Mouse (Mus musculus) layer of hippocampus, adult 2 months (tissue): ENCODE results near the gene Gpc1. TPM values are rescaled to one million over a fixed set of nuclear protein-coding genes. Genes with fewer than 3 reads are reported as not detected.
A peak's percentile ranks its signal among the peaks of the same experiment; 100 is the strongest.

Experiments used
- DNase-seq, 2 experiments: peaks; one replicate each; pipeline ENCODE4 v3.0.0; 2022; ENCODE audit warnings: low spot score in 2 of 2
- H3K27ac ChIP-seq: fragments of 200-600 bp; 2 replicates; pipeline ENCODE4 v1.8.1; 2022
- H3K4me3 ChIP-seq: fragments of 200-600 bp; 2 replicates; pipeline ENCODE4 v1.8.1; 2022; ENCODE audit warnings: mild to moderate bottlenecking
- CTCF ChIP-seq: fragments of 200-600 bp; conservative IDR thresholded peaks from 2 replicates; pipeline ENCODE4 v1.8.1; 2022; ENCODE audit warnings: antibody characterized with exemption, mild to moderate bottlenecking, moderate library complexity
- long read RNA-seq, 2 experiments: library from polyadenylated mRNA; stranded (forward); transcript quantifications; one replicate each; pipeline ENCODE4 v2.0.0; 2021; ENCODE audit warnings: borderline mapping rate in 2 of 2
- total RNA-seq, 2 experiments: library from RNA; stranded (reverse); gene quantifications; 2 replicates each; pipeline ENCODE4 v1.2.3; 2021

The Gpc1 gene
- total RNA-seq: 100 to 1,000 TPM; 146 to 154 TPM
- long read RNA-seq, experiment 1, full-length matches to known transcripts: 158 of 205 reads
- long read RNA-seq, experiment 1, partial matches to known transcripts: 36 of 205 reads
- long read RNA-seq, experiment 1, other reads (novel, unspliced or antisense): 11 of 205 reads
- long read RNA-seq, experiment 2, full-length matches to known transcripts: 223 of 283 reads
- long read RNA-seq, experiment 2, partial matches to known transcripts: 46 of 283 reads
- long read RNA-seq, experiment 2, other reads (novel, unspliced or antisense): 14 of 283 reads

DNA sequence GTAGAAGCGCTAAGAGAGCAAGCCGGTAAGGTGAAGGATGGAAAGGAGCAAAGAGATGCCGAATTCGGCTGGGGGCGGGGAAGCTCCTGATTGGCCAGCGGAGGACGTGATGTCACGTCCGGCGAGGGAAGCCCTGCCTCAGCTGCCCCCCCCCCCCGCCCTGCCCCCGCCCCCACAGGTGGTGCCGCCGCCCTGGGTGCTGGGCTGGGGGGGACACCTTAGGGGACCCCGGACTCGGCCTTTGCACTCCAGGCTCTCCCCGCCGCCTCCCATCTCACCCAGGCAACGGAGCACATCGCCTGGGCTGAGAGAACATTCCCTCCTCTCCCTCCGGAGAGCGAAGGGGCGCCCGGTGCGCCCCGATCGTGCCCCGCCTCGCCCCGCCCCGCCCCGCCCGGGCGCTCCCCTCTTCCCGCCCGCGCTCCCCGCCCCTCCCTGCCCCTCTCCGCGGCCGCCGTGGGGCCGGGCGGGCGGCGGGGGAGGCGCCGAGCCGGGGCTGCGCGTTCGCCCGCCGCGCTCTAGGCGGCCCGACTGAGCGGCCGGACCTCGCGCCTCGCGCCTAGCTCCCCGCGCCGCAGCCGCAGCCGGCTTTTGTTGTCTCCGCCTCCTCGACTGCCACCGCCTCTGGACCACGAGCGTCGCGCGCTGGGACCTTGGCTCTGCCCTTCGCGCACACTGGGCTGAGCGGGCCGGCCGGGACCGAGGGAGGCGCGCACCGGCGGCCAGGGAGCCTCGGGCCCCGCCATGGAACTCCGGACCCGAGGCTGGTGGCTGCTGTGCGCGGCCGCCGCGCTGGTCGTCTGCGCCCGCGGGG is at the start of gene Gpc1:
Gpc1 (plus strand) TSS at position 458 of the 814 bp plus-strand sequence.
- TF ChIP-seq CTCF: no peak
- H3K27ac ChIP-seq: peak within 1 kb of the TSS; percentile 95
- DNase-seq: peak; percentile 88 to 89
- peak within 1 kb of the TSS; percentile 86 for H3K4me3 ChIP-seq

DNA sequence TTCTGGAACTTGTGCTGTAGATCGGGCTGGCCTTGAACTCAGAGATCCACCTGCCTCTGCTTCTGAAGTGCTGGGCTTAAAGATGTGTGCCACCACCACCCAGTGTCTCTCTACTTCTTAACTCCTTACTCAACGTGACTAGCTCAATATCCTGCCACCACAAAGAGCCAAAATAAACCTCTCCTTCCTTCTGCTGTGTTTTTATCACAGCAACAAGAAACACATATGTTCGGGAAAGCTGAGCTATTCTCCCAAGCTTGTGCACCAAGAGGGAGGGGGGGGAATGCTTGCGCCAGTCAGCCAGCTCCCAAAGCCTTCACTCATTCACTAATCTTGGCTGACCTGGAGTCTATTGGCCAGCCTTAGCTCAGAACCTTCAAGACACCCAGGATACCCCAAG is 49.6 kb upstream of the Gpc1 start:
- Histone ChIP-seq H3K27ac (no peak overlapping the region), H3K4me3 (no peak overlapping the region)
- DNase-seq: peak in 1 of 2 experiments; percentile 55
- no peak for TF ChIP-seq CTCF

DNA sequence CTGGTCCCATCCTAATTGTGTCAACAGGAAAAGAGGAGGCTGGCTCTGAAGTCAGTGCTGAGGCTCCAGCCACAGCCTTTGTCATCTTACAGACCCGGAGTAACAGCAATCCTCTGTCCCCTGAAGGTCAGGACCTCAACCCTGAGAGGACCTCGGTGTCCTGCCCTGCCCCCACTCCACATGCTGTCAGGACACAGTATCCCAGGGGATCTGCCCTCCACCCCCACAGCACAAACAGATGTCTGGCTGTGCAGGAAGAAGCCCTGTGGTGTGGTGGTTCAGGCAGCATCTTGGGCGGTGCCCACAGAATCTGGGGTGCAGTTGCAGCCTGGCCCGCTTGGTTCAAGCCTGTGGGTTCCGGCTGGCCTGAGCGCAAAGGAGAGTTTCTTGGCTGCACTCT is 48.9 kb upstream of the Gpc1 start:
- no peak for TF ChIP-seq CTCF
- DNase-seq: no peak
- Histone ChIP-seq H3K4me3 (no peak overlapping the region), H3K27ac (no peak overlapping the region)

DNA sequence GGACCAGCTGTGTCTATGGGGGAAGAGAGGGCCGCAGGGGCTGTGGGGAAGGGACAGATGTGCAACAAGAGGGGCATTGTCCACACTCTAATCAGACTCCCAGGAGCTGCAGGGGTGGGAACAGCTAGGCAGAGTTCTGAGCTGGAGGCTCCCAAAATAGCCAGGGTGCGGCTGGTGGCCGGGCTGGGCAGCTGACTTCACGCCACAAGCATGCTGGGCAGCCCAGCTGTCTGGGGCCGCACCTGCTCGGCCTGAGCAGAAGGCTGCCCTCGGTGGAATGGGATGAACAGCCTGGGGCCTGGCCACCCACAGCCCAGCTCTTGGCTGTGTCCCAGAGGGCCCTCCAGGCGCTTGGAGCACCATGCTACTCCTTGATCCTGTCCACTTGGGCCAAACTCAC is 44.2 kb upstream of the Gpc1 start:
- Histone ChIP-seq H3K4me3 (no peak overlapping the region), H3K27ac (no peak overlapping the region)
- TF ChIP-seq CTCF: no peak
- no peak for DNase-seq

DNA sequence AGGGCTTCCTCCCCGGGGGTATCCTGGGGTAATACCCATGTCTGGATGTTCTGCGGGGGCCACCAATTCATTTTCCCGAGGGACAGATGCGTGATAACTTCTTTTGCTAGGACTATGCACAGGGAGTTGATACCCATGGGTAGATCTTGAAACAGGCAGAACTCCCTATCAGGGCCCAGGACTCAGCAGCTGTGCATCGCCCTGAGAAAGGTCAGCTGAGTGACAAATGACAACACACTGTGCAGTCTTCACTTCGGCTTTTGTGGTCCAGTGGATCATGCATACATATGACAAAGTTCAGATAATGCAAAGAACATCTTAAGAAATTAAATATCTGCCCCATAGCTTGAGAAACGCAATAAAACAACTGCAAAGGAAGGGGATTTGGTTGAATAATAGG is 43.4 kb upstream of the Gpc1 start:
- no peak for TF ChIP-seq CTCF
- no peak for DNase-seq
- no peak overlapping the region for H3K4me3 ChIP-seq
- H3K27ac ChIP-seq: no peak overlapping the region

DNA sequence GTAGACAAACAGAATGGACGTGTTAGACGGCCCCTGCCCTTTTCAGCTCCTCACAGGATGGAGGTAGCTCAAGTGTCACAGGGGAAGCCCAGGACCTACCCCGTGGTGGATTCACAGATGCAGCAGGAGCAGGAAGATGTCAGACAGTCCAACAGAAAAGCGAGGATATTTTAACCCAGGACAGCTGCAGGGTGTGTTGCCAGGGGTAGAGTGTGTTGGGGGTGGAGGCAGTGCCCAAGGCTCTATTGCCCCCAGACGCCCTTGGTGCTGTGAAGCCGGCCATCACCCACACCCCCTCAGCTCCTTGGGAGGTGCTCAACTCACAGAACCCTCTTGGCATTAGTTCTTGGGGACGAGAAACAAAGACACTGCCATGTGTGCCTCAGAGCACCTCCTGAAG is 40.8 kb upstream of the Gpc1 start:
- no peak for DNase-seq
- Histone ChIP-seq H3K27ac (no peak overlapping the region), H3K4me3 (no peak overlapping the region)
- no peak for TF ChIP-seq CTCF

DNA sequence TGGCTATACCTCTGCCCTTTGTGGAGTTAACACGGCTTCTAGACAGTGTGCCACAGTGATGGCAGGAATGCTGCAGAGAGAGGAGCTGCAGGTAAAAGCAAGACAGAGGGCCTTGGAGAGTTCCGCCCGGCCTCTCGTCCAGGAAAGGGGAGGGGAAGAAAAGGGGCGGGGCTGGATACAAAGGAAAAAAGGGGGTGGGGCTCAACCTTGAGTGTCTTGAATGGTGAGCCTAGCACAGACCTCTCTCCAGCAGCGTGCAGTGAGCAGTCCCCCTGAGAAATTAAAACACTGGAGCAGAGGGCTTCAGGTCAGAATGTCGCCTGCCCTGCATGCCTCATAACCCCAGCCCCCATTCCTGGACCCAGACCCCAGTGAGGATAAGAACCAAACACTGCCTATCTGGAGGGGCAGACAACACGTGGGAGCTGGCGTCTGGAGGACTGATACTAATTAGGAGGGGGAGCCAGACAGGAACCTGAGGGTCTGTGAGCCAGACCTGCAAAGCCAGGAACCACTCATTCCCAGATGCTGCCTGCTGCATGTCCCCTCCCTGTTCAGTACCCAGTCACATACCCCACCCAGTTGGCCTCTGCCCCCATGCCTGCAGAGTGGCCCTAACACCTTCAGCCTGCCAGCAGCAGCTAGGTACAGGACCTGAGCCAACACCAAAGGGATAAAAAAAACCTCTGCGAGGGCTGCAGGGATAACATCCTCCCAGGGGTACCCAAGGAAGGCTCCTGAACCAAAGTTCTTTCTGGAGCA is 40.2 kb upstream of the Gpc1 start:
- TF ChIP-seq CTCF: no peak
- H3K4me3 ChIP-seq: no peak overlapping the region
- no peak for DNase-seq
- H3K27ac ChIP-seq: no peak overlapping the region

DNA sequence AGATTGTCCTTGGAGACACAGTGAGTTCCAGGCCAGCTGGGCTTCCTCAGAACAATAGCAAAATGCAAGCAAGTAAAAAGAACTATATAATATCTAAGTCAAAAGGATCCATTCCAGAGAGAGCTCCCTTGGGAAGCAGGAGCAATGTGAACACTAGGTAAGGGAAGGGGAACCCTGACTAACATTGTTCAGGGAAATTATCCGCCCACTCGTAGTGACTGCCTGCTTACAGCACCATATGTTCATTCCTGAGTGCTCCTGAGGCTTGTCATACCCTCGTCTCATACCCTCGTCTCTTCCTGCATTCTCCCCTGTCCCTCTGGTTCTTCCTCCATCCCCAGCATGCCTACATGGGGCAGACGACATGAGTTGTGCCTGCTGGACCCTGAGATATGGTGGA is 37.7 kb upstream of the Gpc1 start:
- H3K4me3 ChIP-seq: no peak overlapping the region
- TF ChIP-seq CTCF: no peak
- DNase-seq: no peak
- no peak overlapping the region for H3K27ac ChIP-seq

DNA sequence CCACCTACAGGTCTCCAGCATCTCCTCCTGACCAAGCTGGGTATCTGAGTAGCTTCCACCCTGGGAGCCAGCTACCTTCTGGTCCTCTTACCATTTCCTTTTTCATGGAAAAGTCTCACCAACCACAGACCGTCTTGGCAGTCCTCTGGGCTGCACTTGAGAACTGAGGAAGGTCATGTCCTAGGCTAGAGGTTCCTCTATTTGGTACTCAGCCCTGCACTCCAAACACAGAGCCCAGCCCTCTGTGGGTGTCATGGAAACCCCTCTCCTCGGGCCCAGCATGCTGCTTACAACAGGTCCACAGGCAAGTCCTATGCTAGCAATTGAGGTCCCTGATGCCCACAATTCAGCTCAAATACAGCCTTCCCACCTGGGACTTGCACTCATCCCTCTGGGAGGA is 33.0 kb upstream of the Gpc1 start:
- TF ChIP-seq CTCF: no peak
- DNase-seq: no peak
- H3K27ac ChIP-seq: no peak overlapping the region

DNA sequence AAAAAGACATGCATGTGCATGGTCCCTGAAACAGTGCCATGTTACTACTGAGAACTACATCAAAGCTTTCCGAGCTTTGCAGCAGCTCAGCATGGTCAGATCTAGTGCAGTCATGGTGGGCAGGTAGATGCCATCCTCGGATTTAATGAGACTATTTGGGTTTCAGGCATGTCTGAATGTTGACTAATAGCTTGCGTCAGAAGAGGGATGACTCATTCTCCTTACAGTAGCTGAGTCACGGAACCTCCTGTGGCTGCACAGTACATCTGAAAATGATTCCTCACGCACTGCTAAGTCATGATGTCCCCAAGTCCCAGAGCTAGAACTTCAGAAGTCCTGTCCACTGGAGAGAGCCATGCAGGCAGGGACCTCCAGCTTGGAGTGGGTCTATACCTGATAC is 31.8 kb upstream of the Gpc1 start:
- no peak for TF ChIP-seq CTCF
- Histone ChIP-seq H3K27ac (no peak overlapping the region), H3K4me3 (no peak overlapping the region)
- DNase-seq: peak in 1 of 2 experiments; percentile 50

More for the DNA sequence above, 33.0 kb upstream of the Gpc1 start:
- H3K4me3 ChIP-seq: no peak overlapping the region

DNA sequence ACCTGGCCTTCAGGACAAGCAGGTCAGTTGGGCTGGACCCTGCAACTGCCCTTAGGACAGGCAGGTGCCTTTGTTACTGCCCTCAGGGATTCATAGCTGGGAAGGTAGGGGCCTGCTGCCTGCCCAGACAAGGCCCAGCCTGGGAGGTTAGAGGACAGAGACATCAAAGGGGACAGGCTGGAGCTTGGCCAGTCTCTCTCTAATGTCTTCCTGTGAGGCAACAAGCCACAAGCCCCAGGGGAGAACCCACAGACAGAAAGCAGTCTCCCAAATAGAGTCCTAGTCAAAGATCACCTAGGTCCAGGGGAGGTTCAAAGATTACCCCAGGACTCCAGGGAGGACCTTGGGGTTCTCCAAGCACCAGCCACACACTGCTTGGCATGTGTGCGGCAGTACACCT is 29.1 kb upstream of the Gpc1 start:
- no peak for DNase-seq
- no peak for TF ChIP-seq CTCF
- Histone ChIP-seq H3K27ac (no peak overlapping the region), H3K4me3 (no peak overlapping the region)

DNA sequence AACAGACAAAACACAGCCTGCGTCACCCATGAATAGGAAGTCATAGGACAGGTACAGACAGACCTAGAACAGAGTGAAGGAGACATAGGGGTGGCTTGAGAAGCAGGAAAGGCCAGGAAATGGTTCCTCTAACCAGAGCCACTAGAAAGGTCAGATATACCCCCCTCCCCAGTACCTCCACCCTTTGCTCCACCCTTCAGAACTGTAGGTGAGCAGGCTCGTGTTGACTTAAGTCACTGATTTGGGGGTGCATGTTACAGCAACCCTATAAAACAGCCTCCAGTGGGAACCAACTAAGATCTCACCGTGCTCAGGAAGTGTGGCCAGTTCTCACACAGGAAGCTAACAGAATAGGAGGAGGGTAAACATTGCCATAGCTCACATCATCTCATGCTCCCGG is 28.1 kb upstream of the Gpc1 start:
- DNase-seq: no peak

DNA sequence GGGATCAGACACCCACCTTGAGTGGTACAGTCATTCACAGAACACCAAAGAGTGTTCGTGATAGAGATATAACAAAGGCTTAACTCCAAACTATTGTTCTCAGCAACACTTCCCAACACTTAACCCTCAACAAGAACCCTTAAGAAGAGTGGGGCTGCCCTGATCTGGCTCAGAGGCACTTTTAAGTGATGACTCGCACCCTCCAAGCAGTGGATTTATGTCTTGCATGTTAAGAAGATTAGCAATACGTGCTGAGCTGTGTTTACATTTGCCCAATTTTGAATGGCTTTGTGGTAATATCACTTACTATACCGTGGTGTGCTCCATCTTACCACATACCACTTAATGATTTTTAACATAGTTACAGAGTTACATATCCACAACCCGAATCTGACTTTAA is 26.3 kb upstream of the Gpc1 start:
- DNase-seq: no peak
- no peak for TF ChIP-seq CTCF
- H3K27ac ChIP-seq: no peak overlapping the region
- no peak overlapping the region for H3K4me3 ChIP-seq

More for the DNA sequence above, 28.1 kb upstream of the Gpc1 start:
- H3K27ac ChIP-seq: no peak overlapping the region
- H3K4me3 ChIP-seq: no peak overlapping the region
- no peak for TF ChIP-seq CTCF
